Mouse (Mus musculus): ENCODE results near the gene Klk9.

DNA sequence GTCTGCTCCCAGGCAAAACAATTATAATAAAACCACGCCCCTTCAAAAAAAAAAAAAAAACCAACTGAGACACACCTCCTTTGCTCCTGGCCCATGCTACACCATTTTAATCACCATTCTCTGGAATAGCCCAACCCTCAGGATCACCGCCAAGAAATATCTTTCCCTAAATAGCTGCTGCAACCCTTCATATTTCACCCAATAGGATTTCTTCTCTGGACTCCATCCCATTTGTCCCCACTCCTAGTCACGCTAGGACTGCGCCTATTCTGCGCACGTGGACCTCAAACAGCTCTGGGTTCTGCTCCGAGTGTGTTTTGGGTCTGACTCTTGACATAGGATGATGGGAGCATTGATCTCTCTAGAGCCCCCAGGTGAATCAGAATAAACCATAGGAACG lies 4.7 kb downstream of the Klk9 start:
- TF ChIP-seq CTCF (IDR thresholded peaks at IDR 0.05; ENCODE audit: low read depth) (no peak), EP300 (IDR thresholded peaks at IDR 0.05; ENCODE audit: low read depth) (no peak)
